Mouse (Mus musculus) kidney, embryonic 14.5 days (tissue): ENCODE measurements around the gene Pex11g. TPM values are rescaled to one million over a fixed set of nuclear protein-coding genes. Genes with fewer than 3 reads are reported as not detected.

Source experiments
- ATAC-seq: fragments of 200-750 bp; cut with Nextera tagmentation; 2 replicates; pipeline ENCODE4 v1.8.0; 2017; ENCODE audit warnings: moderate number of reproducible peaks, mild to moderate bottlenecking, moderate TSS enrichment, moderate library complexity; ENCODE audit not compliant: low FRiP score, low TSS enrichment
- H3K27ac ChIP-seq: fragments of 300-500 bp; sonication (generic); 2 replicates; pipeline ENCODE4 v1.5.1; 2014; ENCODE audit warnings: low read depth, mild to moderate bottlenecking, low read length, moderate library complexity, mixed read lengths
- H3K27me3 ChIP-seq: fragments of 300-500 bp; sonication (generic); 2 replicates; pipeline ENCODE4 v1.6.1; 2014; ENCODE audit warnings: mild to moderate bottlenecking, low read length; ENCODE audit not compliant: control insufficient read depth, insufficient read depth
- H3K36me3 ChIP-seq: fragments of 300-500 bp; sonication (generic); 2 replicates; pipeline ENCODE4 v1.6.1; 2014; ENCODE audit warnings: low read length, mixed read lengths; ENCODE audit not compliant: control insufficient read depth, insufficient read depth
- H3K4me1 ChIP-seq: fragments of 300-500 bp; sonication (generic); 2 replicates; pipeline ENCODE4 v1.6.1; 2014; ENCODE audit warnings: low read length, mixed read lengths; ENCODE audit not compliant: control insufficient read depth, insufficient read depth
- H3K4me2 ChIP-seq: fragments of 300-500 bp; sonication (generic); replicated peaks from 2 replicates; pipeline ENCODE4 v1.6.1; 2014; ENCODE audit warnings: low read depth, mild to moderate bottlenecking, low read length
- H3K4me3 ChIP-seq: fragments of 300-500 bp; sonication (generic); 2 replicates; pipeline ENCODE4 v1.5.1; 2014; ENCODE audit warnings: mild to moderate bottlenecking, low read length
- H3K9ac ChIP-seq: fragments of 300-500 bp; sonication (generic); 2 replicates; pipeline ENCODE4 v1.6.1; 2014; ENCODE audit warnings: low read depth, mild to moderate bottlenecking, low read length, moderate library complexity
- H3K9me3 ChIP-seq: fragments of 300-500 bp; sonication (generic); 2 replicates; pipeline ENCODE4 v1.6.1; 2016; ENCODE audit warnings: low read length; ENCODE audit not compliant: control insufficient read depth
- WGBS: fragments of 180-500 bp; shearing (Covaris S2); extraction: QIAGEN DNeasy Blood & Tissue Kit; methylation state at CpG from one replicate; pipeline ENCODE4 v1.1.7; 2014; 5-methylcytosine and 5-hydroxymethylcytosine counted together
- polyA plus RNA-seq: library from polyadenylated mRNA; unstranded; fragments of >200 nt; fragmentation: Nextera tagmentation; extraction: Ambion mirVana; gene quantifications from 2 replicates; pipeline ENCODE4 v1.2.1, GENCODE M21; 2014

Pex11g gene
- polyA plus RNA-seq, 1 experiment from 2014 or later, result 4.4 TPM

DNA sequence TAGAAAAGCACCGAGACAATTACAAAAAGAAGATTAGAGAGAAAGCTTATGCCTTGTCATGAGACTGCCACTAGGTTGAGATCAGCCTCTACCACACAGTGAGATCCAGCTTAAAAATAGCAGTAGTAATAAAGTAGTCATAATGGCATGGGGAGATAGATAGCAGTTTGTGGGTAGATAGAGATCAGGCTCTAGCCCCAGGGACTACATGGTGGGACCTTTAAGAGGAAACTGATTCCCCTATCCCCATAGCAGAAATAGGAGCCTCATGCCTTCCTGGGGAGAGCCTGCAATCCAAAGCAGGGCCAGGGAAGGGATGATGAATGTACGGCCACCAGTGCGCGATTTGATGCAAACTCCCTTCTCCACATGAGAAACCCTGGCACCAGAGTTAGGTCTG lies 52.2 kb downstream of the Pex11g start:
- Histone ChIP-seq H3K27me3 (no peaks in the 10 kb centered on the region), H3K4me2 (no peak overlapping the region), H3K4me1 (peaks cover 26% of the 10 kb centered on the region), H3K9ac (no peak overlapping the region), H3K27ac (no peak overlapping the region), H3K4me3 (no peak overlapping the region), H3K9me3 (no peaks in the 10 kb centered on the region), H3K36me3 (no peaks in the 10 kb centered on the region)
- 50% methylated on average over 4 of the region's 4 CpGs for WGBS
- no peak for ATAC-seq

DNA sequence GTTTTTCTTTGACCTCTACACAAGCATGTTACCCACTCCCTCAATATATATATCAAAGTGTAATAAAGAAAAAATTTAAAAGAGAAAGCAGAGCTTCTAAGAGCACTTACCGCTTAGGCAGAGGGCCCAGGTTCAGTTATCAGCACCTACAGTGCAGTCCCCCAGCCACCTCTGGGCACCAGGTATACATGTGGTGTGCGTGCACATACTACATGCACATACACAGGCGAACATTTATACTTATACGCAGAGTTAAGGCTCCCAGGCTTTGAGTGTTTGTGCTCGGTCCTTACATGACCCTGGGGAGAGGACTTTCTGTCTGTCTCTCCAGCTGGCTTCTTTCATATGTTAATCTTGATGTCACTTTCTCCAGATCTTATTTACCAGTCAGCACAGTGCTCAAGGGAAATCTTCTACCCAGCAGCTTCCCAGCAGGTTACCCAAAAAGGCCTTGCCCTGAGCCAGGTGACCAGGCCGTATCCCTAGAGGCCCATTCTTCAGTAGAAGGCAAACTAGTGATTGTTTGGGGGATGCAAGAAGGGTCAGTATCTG lies 52.8 kb downstream of the Pex11g start:
- no peaks in the 10 kb centered on the region for H3K27me3 ChIP-seq
- peaks cover 24% of the 10 kb centered on the region for H3K4me1 ChIP-seq
- H3K27ac ChIP-seq, result no peak overlapping the region
- no peaks in the 10 kb centered on the region for H3K36me3 ChIP-seq
- WGBS, result 76% methylated on average over 6 of the region's 6 CpGs
- no peak overlapping the region for H3K9ac ChIP-seq
- no peaks in the 10 kb centered on the region for H3K9me3 ChIP-seq
- ATAC-seq, result no peak
- H3K4me2 ChIP-seq, result no peak overlapping the region
- H3K4me3 ChIP-seq, result no peak overlapping the region

- WGBS, result 97% methylated on average over 1 of the region's 1 CpGs
- H3K27me3 ChIP-seq, result no peaks in the 10 kb centered on the region
- H3K36me3 ChIP-seq, result no peaks in the 10 kb centered on the region
- H3K9ac ChIP-seq, result no peak overlapping the region
- no peak for ATAC-seq
- H3K27ac ChIP-seq, result no peak overlapping the region
- H3K4me2 ChIP-seq, result no peak overlapping the region
- H3K4me3 ChIP-seq, result no peak overlapping the region
- no peaks in the 10 kb centered on the region for H3K9me3 ChIP-seq
- peaks cover 18% of the 10 kb centered on the region for H3K4me1 ChIP-seq
Observed at GRCm38 (mm10) chr8:3412816-3413215, 54.7 kb downstream of the Pex11g start.

- Histone ChIP-seq H3K4me2 (no peak overlapping the region), H3K4me1 (peaks cover 9% of the 10 kb centered on the region), H3K9ac (no peak overlapping the region), H3K36me3 (no peaks in the 10 kb centered on the region), H3K27me3 (no peaks in the 10 kb centered on the region), H3K4me3 (no peak overlapping the region), H3K27ac (no peak overlapping the region), H3K9me3 (no peaks in the 10 kb centered on the region)
- no peak for ATAC-seq
- WGBS, result 83% methylated on average over 7 of the region's 7 CpGs
Observed at GRCm38 (mm10) chr8:3411901-3412301, 55.6 kb downstream of the Pex11g start.

DNA sequence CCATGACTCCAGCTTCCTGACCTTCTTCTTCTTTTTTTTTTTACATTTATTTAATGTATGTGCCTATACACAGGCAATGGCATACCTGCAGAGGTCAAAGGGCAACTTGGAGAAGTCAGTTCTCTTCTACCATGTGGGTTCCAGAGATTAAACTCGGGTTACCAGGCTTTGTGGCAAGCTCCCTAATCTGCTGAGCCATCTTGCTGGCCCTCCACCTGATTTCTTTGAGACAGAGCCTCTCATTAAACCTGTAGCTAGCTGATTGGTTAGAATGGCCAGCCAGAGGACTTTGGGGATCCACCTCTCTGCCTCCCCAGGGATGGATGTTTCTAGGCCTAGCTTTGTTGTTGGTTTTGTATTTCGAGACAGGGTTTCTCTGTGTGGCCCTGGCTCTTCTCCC lies 56.4 kb downstream of the Pex11g start:
- Histone ChIP-seq H3K27ac (no peak overlapping the region), H3K9me3 (no peaks in the 10 kb centered on the region), H3K9ac (no peak overlapping the region), H3K4me1 (0 out of 2 replicates have a peak, but pooled peaks cover 3% of the 10 kb centered on the region), H3K4me3 (no peak overlapping the region), H3K36me3 (no peaks in the 10 kb centered on the region), H3K4me2 (no peak overlapping the region), H3K27me3 (no peaks in the 10 kb centered on the region)
- WGBS, result 78% methylated on average over 2 of the region's 2 CpGs
- ATAC-seq, result no peak

- Histone ChIP-seq H3K27me3 (no peaks in the 10 kb centered on the region), H3K27ac (no peak overlapping the region), H3K4me2 (no peak overlapping the region), H3K4me1 (no peaks in the 10 kb centered on the region), H3K9ac (no peak overlapping the region), H3K4me3 (no peak overlapping the region), H3K9me3 (no peaks in the 10 kb centered on the region), H3K36me3 (no peaks in the 10 kb centered on the region)
- WGBS, result 86% methylated on average over 3 of the region's 3 CpGs
- ATAC-seq, result no peak
Observed at GRCm38 (mm10) chr8:3407417-3407816, 60.1 kb downstream of the Pex11g start.

Other genes starting within 250 kb of the Pex11g start
- gene Insr, start 188.1 kb downstream of the Pex11g start, polyA plus RNA-seq, result 33.2 and 40.2 TPM in 2 replicates
- not detected in 2 replicates for gene A430078G23Rik, start 114.3 kb downstream of the Pex11g start, polyA plus RNA-seq
- 8.9 and 11.7 TPM in 2 replicates for gene Arhgef18, start 74.7 kb downstream of the Pex11g start, polyA plus RNA-seq
- gene Tex45, start 3.2 kb upstream of the Pex11g start, polyA plus RNA-seq, result not detected in 2 replicates
- 27.9 and 47.9 TPM in 2 replicates for gene Zfp358, start 25.5 kb upstream of the Pex11g start, polyA plus RNA-seq
- gene Mcoln1, start 32.8 kb upstream of the Pex11g start, polyA plus RNA-seq, result 29.3 and 39.9 TPM in 2 replicates
- gene Pnpla6, start 47.7 kb upstream of the Pex11g start, polyA plus RNA-seq, result 21.0 and 25.6 TPM in 2 replicates
- 6.9 and 11.2 TPM in 2 replicates for gene C330021F23Rik, start 100.3 kb upstream of the Pex11g start, polyA plus RNA-seq
- gene Camsap3, start 119.6 kb upstream of the Pex11g start, polyA plus RNA-seq, result 14.1 and 18.1 TPM in 2 replicates
- gene Xab2, start 153.6 kb upstream of the Pex11g start, polyA plus RNA-seq, result 42.2 and 67.7 TPM in 2 replicates
- gene Pet100, start 153.9 kb upstream of the Pex11g start, polyA plus RNA-seq, result 84.5 and 132 TPM in 2 replicates
- 0.96 and 1.0 TPM in 2 replicates for gene Pcp2, start 157.9 kb upstream of the Pex11g start, polyA plus RNA-seq
- gene Stxbp2, start 163.3 kb upstream of the Pex11g start, polyA plus RNA-seq, result 50.7 and 70.8 TPM in 2 replicates
- gene Retn, start 188.1 kb upstream of the Pex11g start, polyA plus RNA-seq, result 0.46 and 0.73 TPM in 2 replicates
- 0.28 and 0.30 TPM in 2 replicates for gene Mcemp1, start 198.1 kb upstream of the Pex11g start, polyA plus RNA-seq
- 17.8 and 20.6 TPM in 2 replicates for gene Fcor, start 204.7 kb upstream of the Pex11g start, polyA plus RNA-seq
- gene Trappc5, start 208.6 kb upstream of the Pex11g start, polyA plus RNA-seq, result 28.9 and 29.9 TPM in 2 replicates
- gene Fcer2a, start 226.5 kb upstream of the Pex11g start, polyA plus RNA-seq, result 0.09 and 0.30 TPM in 2 replicates